Mouse (Mus musculus): ENCODE data around the gene Sfxn5.

GRCm38 (mm10) chr6:85189361-85189760 lies 143.9 kb downstream of the Sfxn5 start:
- TF ChIP-seq GATA1 (IDR thresholded peaks at IDR 0.05; ENCODE audit: borderline replicate concordance, low read length) (no peak), FLI1 (IDR thresholded peaks at IDR 0.05; ENCODE audit: low read length) (no peak)
